ENCODE assay signal across 8 mouse cellular contexts in the genomic region with DNA sequence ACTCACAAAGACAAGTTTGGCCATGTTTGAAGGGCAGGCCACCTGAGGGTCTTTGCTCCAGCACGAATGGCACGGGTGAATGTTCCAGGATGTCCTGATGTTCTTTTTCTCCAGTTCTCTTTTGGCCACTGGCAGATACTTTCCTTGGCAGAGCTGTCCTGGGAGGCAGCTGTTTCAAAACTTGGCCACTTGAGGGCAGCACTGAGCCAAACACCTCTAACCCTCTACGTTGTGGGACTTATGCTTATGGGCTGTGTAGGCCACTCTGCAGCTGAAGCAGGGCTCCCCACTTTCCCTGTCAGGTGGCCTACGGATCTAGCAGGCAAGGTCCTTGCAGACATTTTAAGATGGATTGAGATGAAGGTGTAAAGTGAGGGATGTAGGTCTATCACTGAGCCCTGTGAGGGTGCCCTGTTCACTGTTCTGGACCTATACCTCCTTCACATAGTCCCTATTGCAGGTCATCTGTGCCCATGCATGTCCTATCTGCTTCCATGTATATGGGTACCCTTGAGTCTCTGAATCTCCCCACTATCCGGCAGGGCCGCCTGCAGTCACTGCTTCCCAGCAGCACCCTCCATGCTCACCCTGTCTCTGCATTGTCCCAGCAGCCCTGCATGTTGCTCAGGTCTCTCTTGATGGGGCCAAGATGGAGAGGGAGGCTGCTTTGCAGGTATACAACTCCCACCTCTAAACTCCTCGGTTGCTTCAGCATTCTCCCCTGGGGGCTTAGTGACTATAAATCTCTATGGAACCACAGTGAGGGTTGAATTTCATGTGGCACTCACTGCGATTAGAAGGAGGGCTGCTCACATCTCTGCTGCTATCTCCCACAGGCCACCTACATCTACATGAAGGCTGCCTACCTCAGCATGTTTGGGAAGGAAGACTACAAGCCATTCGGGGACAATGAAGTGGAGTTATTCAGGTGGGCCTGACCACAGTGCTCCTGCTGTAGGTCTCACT. TPM values are rescaled to one million over a fixed set of nuclear protein-coding genes. Genes with fewer than 3 reads are reported as not detected.
A peak's percentile ranks its signal among the peaks of the same experiment; 100 is the strongest.
DNase-seq lines count a peak whose midpoint lies in the region; ATAC-seq and TF ChIP-seq lines count a peak whose summit lies in the region.

No protein-coding gene starts in this region.

- H3K9me3 ChIP-seq in embryonic facial prominence, embryonic 12.5 days: no peaks in the 10 kb centered on the region
- H3K9me3 ChIP-seq in heart, embryonic 10.5 days: no peaks in the 10 kb centered on the region
- no peaks in the 10 kb centered on the region for H3K9me3 ChIP-seq in kidney, embryonic 14.5 days (ENCODE audit: control insufficient read depth, low read length)

- H3K4me3 ChIP-seq in embryonic facial prominence, embryonic 12.5 days: no peak overlapping the region
- no peak overlapping the region for H3K4me3 ChIP-seq in heart, embryonic 10.5 days
- H3K4me3 ChIP-seq in kidney, embryonic 14.5 days (ENCODE audit: low read length): no peak overlapping the region
- H3K4me3 ChIP-seq in liver, adult 2 months (ENCODE audit: insufficient read depth, low read depth, low read length): no peak overlapping the region

- H3K79me2 ChIP-seq in liver, adult 2 months (ENCODE audit: control insufficient read depth, insufficient read depth, low read length): no peaks in the 10 kb centered on the region

- peak; percentile 85 for TF ChIP-seq CTCF in liver, adult 2 months (IDR thresholded peaks at IDR 0.05; ENCODE audit: low read depth, low read length)

- H3K4me1 ChIP-seq in embryonic facial prominence, embryonic 12.5 days: no peaks in the 10 kb centered on the region
- H3K4me1 ChIP-seq in heart, embryonic 10.5 days: peaks cover 35% of the 10 kb centered on the region
- H3K4me1 ChIP-seq in kidney, embryonic 14.5 days (ENCODE audit: control insufficient read depth, insufficient read depth, low read length): no peaks in the 10 kb centered on the region
- peaks cover 4% of the 10 kb centered on the region; the same call in 1 of the 2 replicates for H3K4me1 ChIP-seq in liver, adult 2 months (ENCODE audit: control insufficient read depth, insufficient read depth, low read length)

- H3K27ac ChIP-seq in embryonic facial prominence, embryonic 12.5 days: no peak overlapping the region
- no peak overlapping the region for H3K27ac ChIP-seq in heart, embryonic 10.5 days
- no peak overlapping the region for H3K27ac ChIP-seq in kidney, embryonic 14.5 days (ENCODE audit: low read depth, low read length)
- no peak overlapping the region for H3K27ac ChIP-seq in liver, adult 2 months (replicated peaks; ENCODE audit: insufficient read depth, low read depth, low read length)

- no peak overlapping the region for H3K9ac ChIP-seq in embryonic facial prominence, embryonic 12.5 days
- H3K9ac ChIP-seq in kidney, embryonic 14.5 days (ENCODE audit: low read depth, low read length): no peak overlapping the region
- H3K9ac ChIP-seq in liver, adult 2 months (ENCODE audit: low read depth, low read length): no peak overlapping the region

- peak; percentile 75 to 80 for DNase-seq in adrenal gland, postnatal 36 days
- peak; percentile 89 for DNase-seq in heart, embryonic 10.5 days (ENCODE audit: low spot score)
- peak; percentile 38 for DNase-seq in liver, adult 2 months (ENCODE audit: extremely low read depth, low read depth, low spot score)
- DNase-seq in monocyte, adult 2 months (ENCODE audit: low read depth in 1 of 2, low spot score in 2 of 2): peak; percentile 28 to 53
- DNase-seq in splenic B cell, adult 2 months (ENCODE audit: low read depth, low spot score): peak; percentile 79

- no peak overlapping the region for H3K4me2 ChIP-seq in embryonic facial prominence, embryonic 12.5 days (replicated peaks)
- H3K4me2 ChIP-seq in kidney, embryonic 14.5 days (replicated peaks; ENCODE audit: low read depth, low read length): no peak overlapping the region

- 53% methylated on average over 9 of the region's 9 CpGs for WGBS in embryonic facial prominence, embryonic 12.5 days
- 50% methylated on average over 9 of the region's 9 CpGs for WGBS in heart, embryonic 10.5 days
- WGBS in kidney, embryonic 14.5 days: 42% methylated on average over 9 of the region's 9 CpGs
- 60% methylated on average over 9 of the region's 9 CpGs for WGBS in liver, adult 2 months

- no peaks in the 10 kb centered on the region for H3K27me3 ChIP-seq in embryonic facial prominence, embryonic 12.5 days
- H3K27me3 ChIP-seq in heart, embryonic 10.5 days (ENCODE audit: insufficient read depth, poor library complexity, severe bottlenecking): no peaks in the 10 kb centered on the region
- no peaks in the 10 kb centered on the region for H3K27me3 ChIP-seq in kidney, embryonic 14.5 days (ENCODE audit: control insufficient read depth, insufficient read depth, low read length)
- H3K27me3 ChIP-seq in liver, adult 2 months (ENCODE audit: control insufficient read depth, insufficient read depth, low read length): no peaks in the 10 kb centered on the region
- H3K27me3 ChIP-seq in splenic B cell, adult 2 months (ENCODE audit: control insufficient read depth, insufficient read depth, low read length, poor library complexity, severe bottlenecking): no peaks in the 10 kb centered on the region

- H3K36me3 ChIP-seq in embryonic facial prominence, embryonic 12.5 days: 0 out of 2 replicates have a peak, but pooled peaks cover 4% of the 10 kb centered on the region
- peaks cover 12% of the 10 kb centered on the region for H3K36me3 ChIP-seq in heart, embryonic 10.5 days
- peaks cover 2% of the 10 kb centered on the region; the same call in 1 of the 2 replicates for H3K36me3 ChIP-seq in kidney, embryonic 14.5 days (ENCODE audit: control insufficient read depth, insufficient read depth, low read length)
- H3K36me3 ChIP-seq in liver, adult 2 months (ENCODE audit: control insufficient read depth, insufficient read depth, low read length): no peaks in the 10 kb centered on the region
- H3K36me3 ChIP-seq in splenic B cell, adult 2 months (ENCODE audit: control insufficient read depth, insufficient read depth, low read length, poor library complexity, severe bottlenecking): no peaks in the 10 kb centered on the region

- no peak for TF ChIP-seq POLR2A in liver, adult 2 months (IDR thresholded peaks at IDR 0.05; ENCODE audit: extremely low read depth, insufficient read depth, low read length)

- peak; percentile 81 for ATAC-seq in CD4-positive, CD25-positive, alpha-beta regulatory T cell, adult 4 months
- 0 out of 2 replicates have a peak, but pooled peaks have one; percentile 24 for ATAC-seq in embryonic facial prominence, embryonic 12.5 days (ENCODE audit: insufficient number of reproducible peaks, insufficient read depth, low FRiP score, low TSS enrichment)
- ATAC-seq in kidney, embryonic 14.5 days (ENCODE audit: low FRiP score, low TSS enrichment): peak; percentile 59; the same call in 1 of the 2 replicates

RNA-seq across cellular contexts. Expression of a gene that starts 31.8 kb away (rescaled TPM):
- not detected for polyA plus RNA-seq in CD4-positive, CD25-positive, alpha-beta regulatory T cell, adult 4 months (2017; shearing (Covaris generic))
- total RNA-seq in adrenal gland, postnatal 36 days (2021): 1 to 10 TPM; 4.2 to 5.0 TPM
- 3.6 and 4.2 TPM in 2 replicates for polyA plus RNA-seq in embryonic facial prominence, embryonic 12.5 days (2016; fragmentation: Nextera tagmentation; extraction: Ambion mirVana)
- 9.4 and 10.7 TPM in 2 replicates for polyA plus RNA-seq in heart, embryonic 10.5 days (2016; fragmentation: Nextera tagmentation; extraction: Ambion mirVana)
- polyA plus RNA-seq in kidney, embryonic 14.5 days (2014; fragmentation: Nextera tagmentation; extraction: Ambion mirVana): 4.4 and 6.1 TPM in 2 replicates
- 1.4 and 1.7 TPM in 2 replicates for total RNA-seq in liver, adult 2 months (2014; rRNA removed)
- 1.1 and 2.5 TPM in 2 replicates for polyA plus RNA-seq in liver, adult 2 months (2012; rRNA removed)

RNA-seq across cellular contexts. Expression of a gene that starts 46.3 kb away (rescaled TPM):
- 1 to 10 TPM; 3.6 to 6.7 TPM for polyA plus RNA-seq in CD4-positive, CD25-positive, alpha-beta regulatory T cell, adult 4 months (2017; shearing (Covaris generic))
- total RNA-seq in adrenal gland, postnatal 36 days (2021): 100 to 1,000 TPM; 182 to 206 TPM
- 50.0 and 52.4 TPM in 2 replicates for polyA plus RNA-seq in embryonic facial prominence, embryonic 12.5 days (2016; fragmentation: Nextera tagmentation; extraction: Ambion mirVana)
- polyA plus RNA-seq in heart, embryonic 10.5 days (2016; fragmentation: Nextera tagmentation; extraction: Ambion mirVana): 31.1 and 31.4 TPM in 2 replicates
- 31.0 and 44.8 TPM in 2 replicates for polyA plus RNA-seq in kidney, embryonic 14.5 days (2014; fragmentation: Nextera tagmentation; extraction: Ambion mirVana)
- total RNA-seq in liver, adult 2 months (2014; rRNA removed): 42.6 and 48.7 TPM in 2 replicates
- polyA plus RNA-seq in liver, adult 2 months (2012; rRNA removed): 33.5 and 42.6 TPM in 2 replicates

Comparison
In these comparisons a context has a peak if more than half of its experiments do, and no peak if none do; other contexts are left out.
1. ATAC-seq: peak in every context shown above with its lines; median percentile 81 in CD4-positive, CD25-positive, alpha-beta regulatory T cell, adult 4 months; 59 in kidney, embryonic 14.5 days; 24 in embryonic facial prominence, embryonic 12.5 days.
2. DNase-seq: peak in every context shown above with its lines; median percentile 89 in heart, embryonic 10.5 days; 79 in splenic B cell, adult 2 months; 78 in adrenal gland, postnatal 36 days; 40 in monocyte, adult 2 months; 38 in liver, adult 2 months.